Mouse (Mus musculus): ENCODE results near the gene Tut1. TPM values are rescaled to one million over a fixed set of nuclear protein-coding genes. Genes with fewer than 3 reads are reported as not detected.
"Not testable (repeated sequence)": the region's sequence is repeated elsewhere in the genome, so short reads cannot be mapped to it uniquely, and the experiment has no call there.

The Tut1 gene
- total RNA-seq, 2 experiments from 2014 or later: 17.5 to 20.0 TPM

GRCm38 (mm10) chr19:8997546-8997945, 43.9 kb downstream of the Tut1 start:
- DNase-seq: peak; percentile 78
- intact Hi-C loops (cut with DNase I): no loop called here

GRCm38 (mm10) chr19:8998546-8998945, 44.9 kb downstream of the Tut1 start:
- intact Hi-C loops (cut with DNase I): no loop called here
- DNase-seq: no peak

- intact Hi-C loops (cut with DNase I): no loop called here
- DNase-seq: no peak
These were observed 45.6 kb downstream of the Tut1 start for GRCm38 (mm10) chr19:8999223-8999622.

GRCm38 (mm10) chr19:9006915-9007314, 53.3 kb downstream of the Tut1 start:
- intact Hi-C loops (cut with DNase I); DNase-seq: not testable (repeated sequence)

Other genes starting within 250 kb of the Tut1 start
- 100 to 1,000 TPM; 166 to 179 TPM for gene Slc3a2, start 230.5 kb upstream of the Tut1 start, total RNA-seq (2021)
- 10 to 100 TPM; 55.9 to 56.5 TPM for gene Wdr74, start 218.0 kb upstream of the Tut1 start, total RNA-seq (2021)
- 1 to 10 TPM; 2.7 to 2.8 TPM for gene 1700092M07Rik, start 213.1 kb upstream of the Tut1 start, total RNA-seq (2021)
- gene Stx5a, start 212.4 kb upstream of the Tut1 start, total RNA-seq (2021): 10 to 100 TPM; 70.8 to 77.5 TPM
- gene Nxf1, start 196.8 kb upstream of the Tut1 start, total RNA-seq (2021): 100 to 1,000 TPM; 105 to 110 TPM
- gene Tmem223, start 182.9 kb upstream of the Tut1 start, total RNA-seq (2021): 100 to 1,000 TPM in 1 of 2 experiments, 10 to 100 TPM in 1; 96.5 to 102 TPM
- gene Tmem179b, start 179.4 kb upstream of the Tut1 start, total RNA-seq (2021): 1 to 10 TPM; 8.2 to 9.2 TPM
- gene Taf6l, start 167.4 kb upstream of the Tut1 start, total RNA-seq (2021): 10 to 100 TPM; 24.9 to 29.4 TPM
- 10 to 100 TPM; 87.2 to 92.3 TPM for gene Polr2g, start 155.3 kb upstream of the Tut1 start, total RNA-seq (2021)
- 1 to 10 TPM; 5.1 to 6.8 TPM for gene Zbtb3, start 151.3 kb upstream of the Tut1 start, total RNA-seq (2021)
- gene Ttc9c, start 134.5 kb upstream of the Tut1 start, total RNA-seq (2021): 10 to 100 TPM; 46.0 to 47.2 TPM
- 100 to 1,000 TPM; 108 to 116 TPM for gene Hnrnpul2, start 133.8 kb upstream of the Tut1 start, total RNA-seq (2021)
- gene AC129217.1, start 124.1 kb upstream of the Tut1 start, total RNA-seq (2021): not detected
- 10 to 100 TPM; 76.9 to 78.4 TPM for gene Bscl2, start 116.4 kb upstream of the Tut1 start, total RNA-seq (2021)
- 100 to 1,000 TPM; 275 to 279 TPM for gene Gng3, start 114.7 kb upstream of the Tut1 start, total RNA-seq (2021)
- under 1 TPM; 0.76 to 0.93 TPM for gene Lrrn4cl, start 103.1 kb upstream of the Tut1 start, total RNA-seq (2021)
- gene Ubxn1, start 82.4 kb upstream of the Tut1 start, total RNA-seq (2021): 100 to 1,000 TPM; 109 to 122 TPM
- 10 to 100 TPM; 22.3 to 25.7 TPM for gene Uqcc3, start 72.9 kb upstream of the Tut1 start, total RNA-seq (2021)
- 1 to 10 TPM; 4.6 to 8.6 TPM for gene Lbhd1, start 70.1 kb upstream of the Tut1 start, total RNA-seq (2021)
- not detected for gene Gm49403, start 69.9 kb upstream of the Tut1 start, total RNA-seq (2021)
- gene 1810009A15Rik, start 65.0 kb upstream of the Tut1 start, total RNA-seq (2021): 10 to 100 TPM; 16.4 to 21.4 TPM
- gene Gm49416, start 64.9 kb upstream of the Tut1 start, total RNA-seq (2021): 1 to 10 TPM; 4.2 to 5.8 TPM
- gene Ints5, start 60.8 kb upstream of the Tut1 start, total RNA-seq (2021): 10 to 100 TPM; 25.3 to 25.6 TPM
- gene Ganab, start 55.8 kb upstream of the Tut1 start, total RNA-seq (2021): 100 to 1,000 TPM; 102 to 110 TPM
- gene B3gat3, start 33.5 kb upstream of the Tut1 start, total RNA-seq (2021): 100 to 1,000 TPM; 109 to 115 TPM
- 1 to 10 TPM; 1.4 to 1.7 TPM for gene Rom1, start 24.5 kb upstream of the Tut1 start, total RNA-seq (2021)
- gene Eml3, start 24.3 kb upstream of the Tut1 start, total RNA-seq (2021): 10 to 100 TPM in 1 of 2 experiments, 1 to 10 TPM in 1; 9.4 to 11.6 TPM
- gene Mta2, start 12.0 kb upstream of the Tut1 start, total RNA-seq (2021): 10 to 100 TPM; 75.4 to 79.6 TPM
- 100 to 1,000 TPM; 385 to 398 TPM for gene Eef1g, start 13.2 kb downstream of the Tut1 start, total RNA-seq (2021)
- 10 to 100 TPM; 14.0 to 18.5 TPM for gene Ahnak, start 35.4 kb downstream of the Tut1 start, total RNA-seq (2021)
- gene Scgb1a1, start 134.1 kb downstream of the Tut1 start, total RNA-seq (2021): under 1 TPM in 1 of 2 experiments, not detected in 1; 0.94 TPM
- 10 to 100 TPM; 50.1 to 53.3 TPM for gene Asrgl1, start 181.8 kb downstream of the Tut1 start, total RNA-seq (2021)

Data from left cerebral cortex, postnatal 4 days (tissue).